Mouse (Mus musculus) liver, adult 2 months (tissue): ENCODE measurements around the gene 1110051M20Rik.

Experiments
- CTCF ChIP-seq: fragments of 200-500 bp; IDR thresholded peaks from 2 replicates; pipeline ENCODE4 v1.5.1; 2011; ENCODE audit warnings: low read depth, low read length, control low read depth
- POLR2A ChIP-seq: fragments of 200-500 bp; IDR thresholded peaks from 2 replicates; pipeline ENCODE4 v1.6.1; 2011; ENCODE audit warnings: low read length, control low read depth; ENCODE audit not compliant: insufficient read depth; ENCODE audit errors: extremely low read depth

GRCm38 (mm10) chr2:91258830-91259229 is 185.7 kb downstream of the 1110051M20Rik start:
- TF ChIP-seq POLR2A (no peak), CTCF (no peak)
